In genomic region chr6:108569460-108570187, GRCm38 (mm10) we compare ENCODE assay signal across 9 mouse cellular contexts.
DNase-seq lines count a peak whose midpoint lies in the region; ATAC-seq lines count a peak whose summit lies in the region.
"Had no signal": no experiment of that assay in that cellular context is flagged by ENCODE, and none has a peak within 500 bp of the region (broad histone marks: within the 10 kb centered on the region; RNA-seq: fewer than 3 reads in every experiment).

No protein-coding gene starts in this region.

- WGBS in forebrain, embryonic 15.5 days = 68% methylated on average over 7 of the region's 7 CpGs

- no peaks in the 10 kb centered on the region for H3K27me3 ChIP-seq in forebrain, embryonic 15.5 days
- H3K27me3 ChIP-seq: embryonic facial prominence, embryonic 12.5 days had no signal

- H3K4me2 ChIP-seq in forebrain, embryonic 15.5 days (replicated peaks) = no peak overlapping the region

- H3K9me3 ChIP-seq in forebrain, embryonic 15.5 days = no peaks in the 10 kb centered on the region
- H3K9me3 ChIP-seq: embryonic facial prominence, embryonic 12.5 days had no signal

- H3K9ac ChIP-seq in forebrain, embryonic 15.5 days (replicated peaks) = no peak overlapping the region
- H3K9ac ChIP-seq: embryonic facial prominence, embryonic 12.5 days had no signal

- H3K4me3 ChIP-seq in forebrain, embryonic 15.5 days = no peak overlapping the region

- ATAC-seq in forebrain, embryonic 15.5 days (replicated peaks) = no peak

- H3K4me1 ChIP-seq in forebrain, embryonic 15.5 days = peaks cover 12% of the 10 kb centered on the region

- H3K27ac ChIP-seq in forebrain, embryonic 15.5 days (replicated peaks) = no peak overlapping the region

- DNase-seq in gastrocnemius, adult 18-20 months (ENCODE audit: low spot score) = peak; percentile 39
- DNase-seq in gastrocnemius, postnatal 10 days = no peak
- DNase-seq in fibroblast of lung, adult 2 months (ENCODE audit: low read depth) = peak; percentile 75
- peak; percentile 15 for DNase-seq in kidney, adult 18-20 months
- DNase-seq in lung, postnatal 4 days = peak; percentile 38 to 60
- no peak for DNase-seq in ovary, postnatal 36 days (ENCODE audit: low spot score)
- no peak for DNase-seq in cerebellum, postnatal 25 days

- no peaks in the 10 kb centered on the region for H3K36me3 ChIP-seq in forebrain, embryonic 15.5 days
- H3K36me3 ChIP-seq: embryonic facial prominence, embryonic 12.5 days had no signal

Comparison
In these comparisons a context has a peak if more than half of its experiments do, and no peak if none do; other contexts are left out.
1. DNase-seq: peak in gastrocnemius, adult 18-20 months (single experiment), fibroblast of lung, adult 2 months (single experiment), kidney, adult 18-20 months (single experiment) and lung, postnatal 4 days (2 of 2); none in gastrocnemius, postnatal 10 days (single experiment), ovary, postnatal 36 days (single experiment) and cerebellum, postnatal 25 days (0 of 2).